Mouse (Mus musculus) left cerebral cortex, postnatal 36 days (tissue): ENCODE data around the gene Dnajc10. TPM values are rescaled to one million over a fixed set of nuclear protein-coding genes. Genes with fewer than 3 reads are reported as not detected.

Source experiments
- DNase-seq, 2 experiments: peaks; one replicate each; pipeline ENCODE4 v3.0.0; 2021 to 2022; ENCODE audit warnings: low spot score in 2 of 2, mixed read lengths in 1 of 2
- intact Hi-C: fragments of 180-260 bp; cut with DNase I; formaldehyde crosslinking; loops from one replicate; pipeline ENCODE4 v1.15.1; 2025
- total RNA-seq, 2 experiments: library from RNA; stranded (reverse); gene quantifications; 2 replicates each; pipeline ENCODE4 v1.2.3; 2021

Gene Dnajc10
- 10 to 100 TPM; 63.1 to 70.8 TPM for total RNA-seq

GRCm38 (mm10) chr2:80315242-80316161 lies at the start of gene Dnajc10:
Gene Dnajc10 (plus strand): TSS chr2:80315466.
- peak; percentile 93 to 96 for DNase-seq
- intact Hi-C loops = no loop called here

GRCm38 (mm10) chr2:80266894-80267293 lies 48.4 kb upstream of the Dnajc10 start:
- peak; percentile 75 to 81 for DNase-seq
- intact Hi-C loops = loop anchor here (2.0 to 10.0 kb wide), 3 partner anchors 138 to 755 kb away; partner anchors contain the start of gene Pde1a

- intact Hi-C loops = loop anchor here (1.0 to 10.0 kb wide), 3 partner anchors 193 to 756 kb away; no protein-coding TSS in a partner anchor
- DNase-seq = no peak
Observed at GRCm38 (mm10) chr2:80268053-80268452, 47.2 kb upstream of the Dnajc10 start.

GRCm38 (mm10) chr2:80271431-80271830 lies 43.8 kb upstream of the Dnajc10 start:
- no peak for DNase-seq
- intact Hi-C loops = no loop called here

GRCm38 (mm10) chr2:80273038-80273437 lies 42.2 kb upstream of the Dnajc10 start:
- DNase-seq = no peak
- intact Hi-C loops = no loop called here

- intact Hi-C loops = no loop called here
- no peak for DNase-seq
Observed at GRCm38 (mm10) chr2:80273763-80274162, 41.5 kb upstream of the Dnajc10 start.

GRCm38 (mm10) chr2:80275136-80275535 lies 40.1 kb upstream of the Dnajc10 start:
- intact Hi-C loops = no loop called here
- DNase-seq = peak in 1 of 2 experiments; percentile 36

- intact Hi-C loops = no loop called here
- no peak for DNase-seq
Observed at GRCm38 (mm10) chr2:80282214-80282613, 33.1 kb upstream of the Dnajc10 start.

- intact Hi-C loops = no loop called here
- no peak for DNase-seq
Observed at GRCm38 (mm10) chr2:80286397-80286796, 28.9 kb upstream of the Dnajc10 start.

- DNase-seq = no peak
- intact Hi-C loops = no loop called here
Observed at GRCm38 (mm10) chr2:80292172-80292571, 23.1 kb upstream of the Dnajc10 start, which contains the start of gene Prdx6b. Gene Prdx6b (plus strand): TSS chr2:80292472.

GRCm38 (mm10) chr2:80298334-80298733 lies 16.9 kb upstream of the Dnajc10 start:
- no peak for DNase-seq
- intact Hi-C loops = no loop called here

- DNase-seq = no peak
- intact Hi-C loops = no loop called here
Observed at GRCm38 (mm10) chr2:80300806-80301205, 14.5 kb upstream of the Dnajc10 start.

- DNase-seq = no peak
- intact Hi-C loops = no loop called here
Observed at GRCm38 (mm10) chr2:80303957-80304356, 11.3 kb upstream of the Dnajc10 start.

- intact Hi-C loops = no loop called here
- no peak for DNase-seq
Observed at GRCm38 (mm10) chr2:80307701-80308100, 7.6 kb upstream of the Dnajc10 start.

GRCm38 (mm10) chr2:80309775-80310174 lies 5.5 kb upstream of the Dnajc10 start:
- intact Hi-C loops = no loop called here

GRCm38 (mm10) chr2:80310772-80311171 lies 4.5 kb upstream of the Dnajc10 start:
- intact Hi-C loops = no loop called here
- no peak for DNase-seq

More at GRCm38 (mm10) chr2:80309775-80310174, 5.5 kb upstream of the Dnajc10 start:
- DNase-seq = no peak

- no peak for DNase-seq
- intact Hi-C loops = no loop called here
Observed at GRCm38 (mm10) chr2:80311350-80311749, 3.9 kb upstream of the Dnajc10 start.

GRCm38 (mm10) chr2:80314201-80314600 lies 1.1 kb upstream of the Dnajc10 start:
- intact Hi-C loops = no loop called here

GRCm38 (mm10) chr2:80314854-80315241 lies 418 bp upstream of the Dnajc10 start:
- no peak for DNase-seq
- intact Hi-C loops = no loop called here

More at GRCm38 (mm10) chr2:80314201-80314600, 1.1 kb upstream of the Dnajc10 start:
- DNase-seq = no peak

GRCm38 (mm10) chr2:80322878-80323277 lies 7.6 kb downstream of the Dnajc10 start:
- intact Hi-C loops = no loop called here
- DNase-seq = no peak

GRCm38 (mm10) chr2:80325779-80326178 lies 10.5 kb downstream of the Dnajc10 start:
- intact Hi-C loops = no loop called here
- DNase-seq = no peak
